Comparison of ENCODE assay signal across 20 mouse cellular contexts in the genomic region with DNA sequence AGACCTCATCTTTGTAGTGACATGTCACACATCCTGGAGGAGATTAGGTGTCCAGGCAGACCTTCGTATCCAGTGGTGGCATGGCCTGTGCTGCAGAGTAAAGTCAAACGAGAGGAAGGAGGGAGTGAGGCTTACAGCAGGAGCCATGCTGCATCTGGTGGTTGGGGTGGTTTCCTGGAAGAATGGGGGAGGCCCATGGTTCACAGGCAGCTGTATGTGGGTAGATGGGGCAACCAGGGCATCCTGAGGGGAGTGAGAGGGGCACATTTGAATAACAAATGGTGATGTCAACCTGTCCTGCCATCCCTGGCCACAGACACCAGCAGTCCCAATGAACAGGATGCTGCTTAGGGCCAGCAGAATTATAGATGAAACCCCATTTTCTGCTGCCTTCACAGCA. TPM values are rescaled to one million over a fixed set of nuclear protein-coding genes. Genes with fewer than 3 reads are reported as not detected.
DNase-seq lines count a peak whose midpoint lies in the region; ATAC-seq and TF ChIP-seq lines count a peak whose summit lies in the region.
"Had no signal": no experiment of that assay in that cellular context is flagged by ENCODE, and none has a peak within 500 bp of the region (broad histone marks: within the 10 kb centered on the region; RNA-seq: fewer than 3 reads in every experiment).

No protein-coding gene starts in this region.

- H3K36me3 ChIP-seq in heart, embryonic 14.5 days (ENCODE audit: control insufficient read depth, insufficient read depth, low read length), result peaks cover 22% of the 10 kb centered on the region
- H3K36me3 ChIP-seq in thymus, adult 2 months (ENCODE audit: control insufficient read depth, insufficient read depth, low read length), result peaks cover 18% of the 10 kb centered on the region
- H3K36me3 ChIP-seq in stomach, postnatal 0 days (ENCODE audit: control insufficient read depth, insufficient read depth, low read length), result peaks cover 5% of the 10 kb centered on the region

- WGBS in heart, embryonic 14.5 days, result 11% methylated on average over 2 of the region's 2 CpGs
- 17% methylated on average over 2 of the region's 2 CpGs for WGBS in thymus, adult 2 months
- 83% methylated on average over 2 of the region's 2 CpGs for WGBS in stomach, postnatal 0 days

- TF ChIP-seq CTCF in thymus, adult 2 months (IDR thresholded peaks at IDR 0.05; ENCODE audit: borderline replicate concordance, control insufficient read depth, extremely low read depth, insufficient read depth, low read length, poor library complexity), result no peak
- no peak for TF ChIP-seq CTCF in stomach, postnatal 0 days (IDR thresholded peaks at IDR 0.05; ENCODE audit: low read depth)

- no peak for TF ChIP-seq POLR2A in thymus, adult 2 months (IDR thresholded peaks at IDR 0.05; ENCODE audit: control insufficient read depth, extremely low read depth, insufficient read depth, low read length, poor library complexity)

- peaks cover 48 to 68% of the 10 kb centered on the region in 2 experiments for H3K4me1 ChIP-seq in heart, embryonic 14.5 days (ENCODE audit: control insufficient read depth in 2 of 2, insufficient read depth in 2 of 2, low read length in 2 of 2)
- H3K4me1 ChIP-seq in thymus, adult 2 months (replicated peaks; ENCODE audit: control insufficient read depth, insufficient read depth, low read length), result peaks cover 34% of the 10 kb centered on the region
- H3K4me1 ChIP-seq in stomach, postnatal 0 days (replicated peaks; ENCODE audit: control insufficient read depth, insufficient read depth), result peaks cover 6% of the 10 kb centered on the region

- no peak for TF ChIP-seq EP300 in stomach, postnatal 0 days (optimal IDR thresholded peaks at IDR 0.05)

- H3K27ac ChIP-seq in heart, embryonic 14.5 days (replicated peaks in 1 of 2; ENCODE audit: control insufficient read depth in 1 of 2, insufficient read depth in 1 of 2, low read depth in 2 of 2, low read length in 2 of 2), result peak overlapping the region; percentile 55 to 72; a peak in 3 of 4 replicates
- H3K27ac ChIP-seq in thymus, adult 2 months (ENCODE audit: control insufficient read depth, insufficient read depth, low read length), result no peak overlapping the region
- H3K27ac ChIP-seq in stomach, postnatal 0 days (replicated peaks), result no peak overlapping the region
- H3K27ac ChIP-seq: embryonic facial prominence, embryonic 10.5 days; hindbrain, embryonic 10.5 days; kidney, embryonic 15.5 days; limb, embryonic 13.5 days; midbrain, embryonic 13.5 days had no signal

- H3K4me2 ChIP-seq in heart, embryonic 14.5 days (ENCODE audit: low read length), result peak overlapping the region; percentile 2; the same call in 1 of the 2 replicates
- H3K4me2 ChIP-seq in stomach, postnatal 0 days (replicated peaks; ENCODE audit: low read depth), result no peak overlapping the region
- H3K4me2 ChIP-seq: forebrain, embryonic 15.5 days; kidney, embryonic 15.5 days; limb, embryonic 13.5 days; midbrain, embryonic 13.5 days had no signal

- H3K9ac ChIP-seq in heart, embryonic 14.5 days (ENCODE audit: low read length), result no peak overlapping the region
- H3K9ac ChIP-seq in stomach, postnatal 0 days (ENCODE audit: low read length), result no peak overlapping the region
- H3K9ac ChIP-seq: forebrain, embryonic 15.5 days; kidney, embryonic 15.5 days; limb, embryonic 13.5 days; liver, postnatal 0 days; midbrain, embryonic 13.5 days had no signal

- intact Hi-C loops in heart, postnatal 14 days (cut with DNase I), result no loop called here

- H3K4me3 ChIP-seq in heart, embryonic 14.5 days (ENCODE audit: control insufficient read depth in 1 of 2, insufficient read depth in 1 of 2, low read depth in 1 of 2, low read length in 2 of 2), result no peak overlapping the region
- no peak overlapping the region for H3K4me3 ChIP-seq in thymus, adult 2 months (ENCODE audit: control insufficient read depth, insufficient read depth, low read length)
- H3K4me3 ChIP-seq in stomach, postnatal 0 days (ENCODE audit: low read depth, low read length), result no peak overlapping the region
- H3K4me3 ChIP-seq: embryonic facial prominence, embryonic 10.5 days; erythroblast, embryonic 14.5 days; forebrain, embryonic 15.5 days; hindbrain, embryonic 10.5 days; kidney, embryonic 15.5 days; limb, embryonic 13.5 days; midbrain, embryonic 13.5 days had no signal

- DNase-seq in heart, postnatal 14 days, result no peak
- peak; percentile 34 for DNase-seq in thymus, postnatal 0 days (ENCODE audit: low spot score)
- no peak for DNase-seq in thymus, adult 2 months
- peak; percentile 12 for DNase-seq in T-cell, adult 2 months (ENCODE audit: low spot score)
- no peak for DNase-seq in stomach, postnatal 0 days (ENCODE audit: low spot score)
- DNase-seq in frontal cortex, postnatal 14 days (ENCODE audit: low spot score in 2 of 2), result no peak
- DNase-seq: adrenal gland, postnatal 25 days; cerebellum, postnatal 10 days; liver, postnatal 0 days; right cerebral cortex, postnatal 14 days had no signal

- no peak for ATAC-seq in heart, embryonic 14.5 days (ENCODE audit: insufficient number of reproducible peaks, insufficient read depth, low FRiP score, low read depth)
- ATAC-seq in stomach, postnatal 0 days (ENCODE audit: low FRiP score, low TSS enrichment), result 0 out of 2 replicates have a peak, but pooled peaks have one; percentile 3
- ATAC-seq: activated CD4-positive, CD25-positive, alpha-beta regulatory T cell, adult 4 months; forebrain, embryonic 15.5 days; liver, postnatal 0 days; midbrain, embryonic 13.5 days had no signal

- no peaks in the 10 kb centered on the region for H3K9me3 ChIP-seq in heart, embryonic 14.5 days (ENCODE audit: control insufficient read depth, low read length)
- H3K9me3 ChIP-seq in stomach, postnatal 0 days (ENCODE audit: control insufficient read depth, low read length), result no peaks in the 10 kb centered on the region
- H3K9me3 ChIP-seq: embryonic facial prominence, embryonic 10.5 days; forebrain, embryonic 15.5 days; hindbrain, embryonic 10.5 days; kidney, embryonic 15.5 days; limb, embryonic 13.5 days; midbrain, embryonic 13.5 days had no signal

- no peaks in the 10 kb centered on the region for H3K27me3 ChIP-seq in heart, embryonic 14.5 days (ENCODE audit: control insufficient read depth, insufficient read depth, low read length)
- H3K27me3 ChIP-seq in thymus, adult 2 months (ENCODE audit: control insufficient read depth, insufficient read depth, low read length), result no peaks in the 10 kb centered on the region
- H3K27me3 ChIP-seq in stomach, postnatal 0 days (ENCODE audit: control insufficient read depth, insufficient read depth, low read length), result no peaks in the 10 kb centered on the region
- H3K27me3 ChIP-seq: forebrain, embryonic 15.5 days; kidney, embryonic 15.5 days; limb, embryonic 13.5 days; midbrain, embryonic 13.5 days had no signal

RNA-seq across cellular contexts. Expression of a gene that starts 18.3 kb away (rescaled TPM):
- polyA plus RNA-seq in heart, embryonic 14.5 days (2014; fragmentation: Nextera tagmentation; extraction: Ambion mirVana), result 66.5 and 76.0 TPM in 2 replicates
- total RNA-seq in heart, postnatal 14 days (2021), result 100 to 1,000 TPM; 169 to 170 TPM
- polyA plus RNA-seq in thymus, postnatal 0 days (2015; fragmentation: Nextera tagmentation; extraction: Ambion mirVana), result 73.2 and 75.3 TPM in 2 replicates
- polyA plus RNA-seq in thymus, adult 2 months (2012; rRNA removed), result 133 and 139 TPM in 2 replicates
- 42.6 and 46.5 TPM in 2 replicates for polyA plus RNA-seq in stomach, postnatal 0 days (2015; fragmentation: Nextera tagmentation; extraction: Ambion mirVana)

RNA-seq across cellular contexts. Expression of a gene that starts 44.0 kb away (rescaled TPM):
- polyA plus RNA-seq in heart, embryonic 14.5 days (2014; fragmentation: Nextera tagmentation; extraction: Ambion mirVana), result 0.32 TPM in 1 of 2 replicates, not detected in the other
- total RNA-seq in heart, postnatal 14 days (2021), result not detected
- polyA plus RNA-seq in thymus, postnatal 0 days (2015; fragmentation: Nextera tagmentation; extraction: Ambion mirVana), result not detected in 2 replicates
- 0.05 TPM in 1 of 2 replicates, not detected in the other for polyA plus RNA-seq in thymus, adult 2 months (2012; rRNA removed)
- polyA plus RNA-seq in stomach, postnatal 0 days (2015; fragmentation: Nextera tagmentation; extraction: Ambion mirVana), result 1.4 and 1.6 TPM in 2 replicates
- total RNA-seq: adrenal gland, postnatal 25 days; gastrocnemius, adult 18-20 months had no signal
- polyA plus RNA-seq: activated CD4-positive, CD25-positive, alpha-beta regulatory T cell, adult 4 months; erythroblast, embryonic 14.5 days; liver, postnatal 0 days had no signal

RNA-seq across cellular contexts. Expression of a gene that starts 56.7 kb away (rescaled TPM):
- polyA plus RNA-seq in heart, embryonic 14.5 days (2014; fragmentation: Nextera tagmentation; extraction: Ambion mirVana), result 31.0 TPM in 2 replicates
- total RNA-seq in heart, postnatal 14 days (2021), result 10 to 100 TPM; 53.0 to 62.2 TPM
- 24.6 and 28.7 TPM in 2 replicates for polyA plus RNA-seq in thymus, postnatal 0 days (2015; fragmentation: Nextera tagmentation; extraction: Ambion mirVana)
- polyA plus RNA-seq in thymus, adult 2 months (2012; rRNA removed), result 58.0 and 58.1 TPM in 2 replicates
- polyA plus RNA-seq in stomach, postnatal 0 days (2015; fragmentation: Nextera tagmentation; extraction: Ambion mirVana), result 11.4 TPM in 2 replicates

RNA-seq across cellular contexts. Expression of a gene that starts 56.7 kb away (rescaled TPM):
- 54.5 and 61.7 TPM in 2 replicates for polyA plus RNA-seq in heart, embryonic 14.5 days (2014; fragmentation: Nextera tagmentation; extraction: Ambion mirVana)
- 10 to 100 TPM; 29.0 to 31.8 TPM for total RNA-seq in heart, postnatal 14 days (2021)
- polyA plus RNA-seq in thymus, postnatal 0 days (2015; fragmentation: Nextera tagmentation; extraction: Ambion mirVana), result 134 and 145 TPM in 2 replicates
- 456 and 516 TPM in 2 replicates for polyA plus RNA-seq in thymus, adult 2 months (2012; rRNA removed)
- polyA plus RNA-seq in stomach, postnatal 0 days (2015; fragmentation: Nextera tagmentation; extraction: Ambion mirVana), result 117 and 128 TPM in 2 replicates

Comparison
In these comparisons a context has a peak if more than half of its experiments do, and no peak if none do; other contexts are left out.
1. DNase-seq: peak in thymus, postnatal 0 days (single experiment) and T-cell, adult 2 months (single experiment); none in heart, postnatal 14 days (0 of 2), thymus, adult 2 months (single experiment), stomach, postnatal 0 days (single experiment) and frontal cortex, postnatal 14 days (0 of 2).
2. H3K27ac ChIP-seq: peak in heart, embryonic 14.5 days (2 of 2); none in thymus, adult 2 months (single experiment) and stomach, postnatal 0 days (single experiment).